In genomic region chr2:11005806-11006205, GRCm38 (mm10) we compare ENCODE assay signal across 27 mouse cellular contexts.
DNase-seq lines count a peak whose midpoint lies in the region; ATAC-seq and TF ChIP-seq lines count a peak whose summit lies in the region.
"Had no signal": no experiment of that assay in that cellular context is flagged by ENCODE, and none has a peak within 500 bp of the region (broad histone marks: within the 10 kb centered on the region; RNA-seq: fewer than 3 reads in every experiment).

No protein-coding gene starts in this region.

- no peak for TF ChIP-seq CTCF in stomach, postnatal 0 days (IDR thresholded peaks at IDR 0.05; ENCODE audit: low read depth)
- no peak for TF ChIP-seq CTCF in forebrain, postnatal 0 days (IDR thresholded peaks at IDR 0.05; ENCODE audit: low read depth)

- H3K27me3 ChIP-seq in embryonic facial prominence, embryonic 15.5 days = no peaks in the 10 kb centered on the region
- no peaks in the 10 kb centered on the region for H3K27me3 ChIP-seq in embryonic facial prominence, embryonic 10.5 days (replicated peaks; ENCODE audit: low read depth, poor library complexity, severe bottlenecking)
- no peaks in the 10 kb centered on the region for H3K27me3 ChIP-seq in stomach, embryonic 14.5 days (ENCODE audit: control insufficient read depth, insufficient read depth, low read length)
- no peaks in the 10 kb centered on the region for H3K27me3 ChIP-seq in stomach, postnatal 0 days (ENCODE audit: control insufficient read depth, insufficient read depth, low read length)
- H3K27me3 ChIP-seq in forebrain, postnatal 0 days (ENCODE audit: insufficient read depth, low read length) = no peaks in the 10 kb centered on the region
- no peaks in the 10 kb centered on the region for H3K27me3 ChIP-seq in hindbrain, embryonic 16.5 days (replicated peaks; ENCODE audit: control insufficient read depth, insufficient read depth, low read length)
- H3K27me3 ChIP-seq: CH12.LX; embryonic facial prominence, embryonic 12.5 days; forebrain, embryonic 12.5 days; Patski had no signal

- 73% methylated on average over 2 of the region's 2 CpGs for WGBS in embryonic facial prominence, embryonic 15.5 days
- 90% methylated on average over 2 of the region's 2 CpGs for WGBS in embryonic facial prominence, embryonic 10.5 days
- WGBS in stomach, embryonic 14.5 days = 69% methylated on average over 2 of the region's 2 CpGs
- 61% methylated on average over 2 of the region's 2 CpGs for WGBS in stomach, postnatal 0 days
- WGBS in forebrain, postnatal 0 days = 81% methylated on average over 2 of the region's 2 CpGs
- WGBS in hindbrain, embryonic 16.5 days = 76% methylated on average over 2 of the region's 2 CpGs

- no peak overlapping the region for H3K4me2 ChIP-seq in embryonic facial prominence, embryonic 15.5 days (replicated peaks)
- H3K4me2 ChIP-seq in stomach, embryonic 14.5 days (replicated peaks; ENCODE audit: low read depth, low read length) = no peak overlapping the region
- no peak overlapping the region for H3K4me2 ChIP-seq in stomach, postnatal 0 days (replicated peaks; ENCODE audit: low read depth)
- H3K4me2 ChIP-seq in forebrain, postnatal 0 days (ENCODE audit: low read depth) = no peak overlapping the region
- H3K4me2 ChIP-seq in hindbrain, embryonic 16.5 days (ENCODE audit: low read length) = no peak overlapping the region
- H3K4me2 ChIP-seq: embryonic facial prominence, embryonic 12.5 days; forebrain, embryonic 12.5 days had no signal

- no peaks in the 10 kb centered on the region for H3K36me3 ChIP-seq in embryonic facial prominence, embryonic 15.5 days
- no peaks in the 10 kb centered on the region for H3K36me3 ChIP-seq in embryonic facial prominence, embryonic 10.5 days (replicated peaks)
- H3K36me3 ChIP-seq in stomach, embryonic 14.5 days (ENCODE audit: control insufficient read depth, insufficient read depth, low read length) = no peaks in the 10 kb centered on the region
- no peaks in the 10 kb centered on the region for H3K36me3 ChIP-seq in stomach, postnatal 0 days (ENCODE audit: control insufficient read depth, insufficient read depth, low read length)
- no peaks in the 10 kb centered on the region for H3K36me3 ChIP-seq in forebrain, postnatal 0 days (ENCODE audit: insufficient read depth)
- H3K36me3 ChIP-seq in hindbrain, embryonic 16.5 days (ENCODE audit: control insufficient read depth, insufficient read depth, low read length) = no peaks in the 10 kb centered on the region
- H3K36me3 ChIP-seq: embryonic facial prominence, embryonic 12.5 days; forebrain, embryonic 10.5 days; forebrain, embryonic 12.5 days; G1E had no signal

- no peak for DNase-seq in embryonic facial prominence, embryonic 10.5 days (ENCODE audit: low spot score)
- DNase-seq in stomach, postnatal 0 days (ENCODE audit: low spot score) = no peak
- no peak for DNase-seq in forebrain, postnatal 0 days
- DNase-seq: adrenal gland, adult 8-10 months; adrenal gland, postnatal 14 days; adrenal gland, postnatal 36 days; B cell, adult 2 months; cerebellum, adult 11 months; cerebellum, adult 2 months; cerebellum, adult 9-10 months; cerebellum, postnatal 10 days; cerebellum, postnatal 25 days had no signal

- H3K4me3 ChIP-seq in embryonic facial prominence, embryonic 15.5 days (replicated peaks) = no peak overlapping the region
- H3K4me3 ChIP-seq in embryonic facial prominence, embryonic 10.5 days = no peak overlapping the region
- no peak overlapping the region for H3K4me3 ChIP-seq in stomach, embryonic 14.5 days (ENCODE audit: low read depth, low read length)
- no peak overlapping the region for H3K4me3 ChIP-seq in stomach, postnatal 0 days (ENCODE audit: low read depth, low read length)
- H3K4me3 ChIP-seq in forebrain, postnatal 0 days (ENCODE audit: low read depth, low read length) = no peak overlapping the region
- no peak overlapping the region for H3K4me3 ChIP-seq in hindbrain, embryonic 16.5 days (ENCODE audit: low read length)
- H3K4me3 ChIP-seq: embryonic facial prominence, embryonic 12.5 days; erythroblast, embryonic 14.5 days; forebrain, embryonic 10.5 days; forebrain, embryonic 12.5 days had no signal

- H3K9me3 ChIP-seq in embryonic facial prominence, embryonic 15.5 days (replicated peaks) = no peaks in the 10 kb centered on the region
- no peaks in the 10 kb centered on the region for H3K9me3 ChIP-seq in embryonic facial prominence, embryonic 10.5 days
- H3K9me3 ChIP-seq in stomach, embryonic 14.5 days (ENCODE audit: control insufficient read depth, low read depth, low read length) = no peaks in the 10 kb centered on the region
- no peaks in the 10 kb centered on the region for H3K9me3 ChIP-seq in stomach, postnatal 0 days (ENCODE audit: control insufficient read depth, low read length)
- H3K9me3 ChIP-seq in forebrain, postnatal 0 days (ENCODE audit: low read length) = no peaks in the 10 kb centered on the region
- H3K9me3 ChIP-seq in hindbrain, embryonic 16.5 days (ENCODE audit: control insufficient read depth, low read length) = no peaks in the 10 kb centered on the region
- H3K9me3 ChIP-seq: embryonic facial prominence, embryonic 12.5 days; forebrain, embryonic 10.5 days; forebrain, embryonic 12.5 days; G1E had no signal

- no peak for ATAC-seq in embryonic facial prominence, embryonic 15.5 days (ENCODE audit: insufficient number of reproducible peaks, low FRiP score, low TSS enrichment, low read depth)
- ATAC-seq in stomach, embryonic 14.5 days (ENCODE audit: insufficient number of reproducible peaks, insufficient read depth, low FRiP score, low read depth) = no peak
- no peak for ATAC-seq in stomach, postnatal 0 days (ENCODE audit: low FRiP score, low TSS enrichment)
- peak; percentile 50 for ATAC-seq in granulocyte monocyte progenitor cell, adult 5-6 weeks (replicated peaks; ENCODE audit: poor library complexity, severe bottlenecking)
- ATAC-seq in forebrain, postnatal 0 days = no peak
- ATAC-seq in hindbrain, embryonic 16.5 days = no peak
- ATAC-seq: activated CD4-positive, CD25-positive, alpha-beta regulatory T cell, adult 4 months; CD4-positive, CD25-positive, alpha-beta regulatory T cell, adult 4 months; forebrain, embryonic 14.5 days; forebrain, embryonic 16.5 days; Patski had no signal

- peaks cover 5% of the 10 kb centered on the region; the same call in 1 of the 2 replicates for H3K4me1 ChIP-seq in embryonic facial prominence, embryonic 15.5 days
- H3K4me1 ChIP-seq in embryonic facial prominence, embryonic 10.5 days = peaks cover 5% of the 10 kb centered on the region
- no peaks in the 10 kb centered on the region for H3K4me1 ChIP-seq in stomach, embryonic 14.5 days (ENCODE audit: control insufficient read depth, insufficient read depth, low read length)
- H3K4me1 ChIP-seq in stomach, postnatal 0 days (replicated peaks; ENCODE audit: control insufficient read depth, insufficient read depth) = no peaks in the 10 kb centered on the region
- H3K4me1 ChIP-seq in forebrain, postnatal 0 days (ENCODE audit: insufficient read depth) = no peaks in the 10 kb centered on the region
- H3K4me1 ChIP-seq in hindbrain, embryonic 16.5 days (ENCODE audit: control insufficient read depth, insufficient read depth, low read depth, low read length) = no peaks in the 10 kb centered on the region
- H3K4me1 ChIP-seq: forebrain, embryonic 10.5 days; forebrain, embryonic 12.5 days had no signal

- no peak for TF ChIP-seq EP300 in stomach, postnatal 0 days (optimal IDR thresholded peaks at IDR 0.05)

- H3K9ac ChIP-seq in embryonic facial prominence, embryonic 15.5 days = no peak overlapping the region
- no peak overlapping the region for H3K9ac ChIP-seq in stomach, embryonic 14.5 days (replicated peaks; ENCODE audit: low read depth, low read length)
- no peak overlapping the region for H3K9ac ChIP-seq in stomach, postnatal 0 days (ENCODE audit: low read length)
- no peak overlapping the region for H3K9ac ChIP-seq in forebrain, postnatal 0 days
- no peak overlapping the region for H3K9ac ChIP-seq in hindbrain, embryonic 16.5 days (ENCODE audit: low read depth, low read length)
- H3K9ac ChIP-seq: embryonic facial prominence, embryonic 12.5 days; forebrain, embryonic 12.5 days had no signal

- H3K27ac ChIP-seq in embryonic facial prominence, embryonic 15.5 days (replicated peaks) = peak overlapping the region; percentile 28; the same call in 1 of the 2 replicates
- no peak overlapping the region for H3K27ac ChIP-seq in embryonic facial prominence, embryonic 10.5 days (replicated peaks)
- peak overlapping the region; percentile 15; the same call in 1 of the 2 replicates for H3K27ac ChIP-seq in stomach, embryonic 14.5 days (ENCODE audit: low read length)
- no peak overlapping the region for H3K27ac ChIP-seq in stomach, postnatal 0 days (replicated peaks)
- no peak overlapping the region for H3K27ac ChIP-seq in forebrain, postnatal 0 days (ENCODE audit: low read depth, low read length)
- H3K27ac ChIP-seq in hindbrain, embryonic 16.5 days (ENCODE audit: low read depth, low read length) = no peak overlapping the region
- H3K27ac ChIP-seq: embryonic facial prominence, embryonic 12.5 days; forebrain, embryonic 10.5 days; forebrain, embryonic 12.5 days had no signal

Comparison
In these comparisons a context has a peak if more than half of its experiments do, and no peak if none do; other contexts are left out.
1. H3K27ac ChIP-seq: peak in embryonic facial prominence, embryonic 15.5 days (single experiment) and stomach, embryonic 14.5 days (single experiment); none in embryonic facial prominence, embryonic 10.5 days (single experiment), stomach, postnatal 0 days (single experiment), forebrain, postnatal 0 days (single experiment) and hindbrain, embryonic 16.5 days (single experiment).